Mouse (Mus musculus) midbrain, embryonic 12.5 days (tissue): ENCODE measurements around the gene 1700061G19Rik. TPM values are rescaled to one million over a fixed set of nuclear protein-coding genes. Genes with fewer than 3 reads are reported as not detected.

Experiments used
- ATAC-seq: fragments of 200-750 bp; cut with Nextera tagmentation; 2 replicates; pipeline ENCODE4 v1.8.0; 2017; ENCODE audit warnings: low read depth, moderate TSS enrichment, moderate library complexity; ENCODE audit not compliant: low FRiP score
- H3K27ac ChIP-seq: fragments of 300-500 bp; sonication (generic); replicated peaks from 2 replicates; pipeline ENCODE4 v1.5.1; 2016; ENCODE audit warnings: mild to moderate bottlenecking
- H3K27me3 ChIP-seq: fragments of 300-500 bp; sonication (generic); 2 replicates; pipeline ENCODE4 v1.6.1; 2016; ENCODE audit warnings: mild to moderate bottlenecking
- H3K36me3 ChIP-seq: fragments of 300-500 bp; sonication (generic); 2 replicates; pipeline ENCODE4 v1.6.1; 2016
- H3K4me1 ChIP-seq: fragments of 300-500 bp; sonication (generic); 2 replicates; pipeline ENCODE4 v1.6.1; 2016
- H3K4me2 ChIP-seq: fragments of 300-500 bp; sonication (generic); replicated peaks from 2 replicates; pipeline ENCODE4 v1.6.1; 2016; ENCODE audit warnings: mild to moderate bottlenecking, moderate library complexity
- H3K4me3 ChIP-seq: fragments of 300-500 bp; sonication (generic); 2 replicates; pipeline ENCODE4 v1.5.1; 2016; ENCODE audit warnings: mild to moderate bottlenecking
- H3K9ac ChIP-seq: fragments of 300-500 bp; sonication (generic); replicated peaks from 2 replicates; pipeline ENCODE4 v1.6.1; 2016; ENCODE audit warnings: mild to moderate bottlenecking, moderate library complexity
- H3K9me3 ChIP-seq: fragments of 300-500 bp; sonication (generic); 2 replicates; pipeline ENCODE4 v1.6.1; 2016; ENCODE audit warnings: mild to moderate bottlenecking
- WGBS: fragments of 180-500 bp; shearing (Covaris S2); methylation state at CpG from one replicate; pipeline ENCODE4 v1.1.7; 2016; 5-methylcytosine and 5-hydroxymethylcytosine counted together
- polyA plus RNA-seq: library from polyadenylated mRNA; unstranded; fragments of >200 nt; fragmentation: Nextera tagmentation; extraction: Ambion mirVana; gene quantifications from 2 replicates; pipeline ENCODE4 v1.2.1, GENCODE M21; 2016

The 1700061G19Rik gene
- polyA plus RNA-seq, 1 experiment from 2014 or later, result 0.50 TPM

DNA sequence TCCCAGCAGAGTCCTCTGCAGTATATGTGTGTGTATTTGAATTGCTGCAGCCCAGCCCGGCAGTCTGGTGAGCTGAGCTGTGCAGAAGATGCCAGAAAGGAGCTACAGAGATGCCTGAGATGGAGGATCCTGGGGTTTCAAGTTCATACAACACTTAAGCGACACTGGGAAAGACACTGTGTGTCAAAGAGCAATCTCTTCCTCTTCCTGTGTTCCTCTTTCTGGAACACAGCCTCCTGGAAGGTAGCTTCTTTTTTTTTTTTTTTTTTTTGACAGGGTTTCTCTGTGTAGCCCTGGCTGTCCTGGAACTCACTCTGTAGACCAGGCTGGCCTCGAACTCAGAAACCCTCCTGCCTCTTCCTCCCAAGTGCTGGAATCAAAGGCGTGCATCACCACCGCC is 26.5 kb upstream of the 1700061G19Rik start:
- no peaks in the 10 kb centered on the region for H3K4me1 ChIP-seq
- ATAC-seq, result no peak
- H3K4me2 ChIP-seq, result no peak overlapping the region
- 87% methylated on average over 5 of the region's 5 CpGs for WGBS
- H3K27ac ChIP-seq, result no peak overlapping the region
- H3K27me3 ChIP-seq, result 0 out of 2 replicates have a peak, but pooled peaks cover 11% of the 10 kb centered on the region
- H3K36me3 ChIP-seq, result no peaks in the 10 kb centered on the region
- H3K9me3 ChIP-seq, result no peaks in the 10 kb centered on the region
- H3K4me3 ChIP-seq, result no peak overlapping the region
- no peak overlapping the region for H3K9ac ChIP-seq

DNA sequence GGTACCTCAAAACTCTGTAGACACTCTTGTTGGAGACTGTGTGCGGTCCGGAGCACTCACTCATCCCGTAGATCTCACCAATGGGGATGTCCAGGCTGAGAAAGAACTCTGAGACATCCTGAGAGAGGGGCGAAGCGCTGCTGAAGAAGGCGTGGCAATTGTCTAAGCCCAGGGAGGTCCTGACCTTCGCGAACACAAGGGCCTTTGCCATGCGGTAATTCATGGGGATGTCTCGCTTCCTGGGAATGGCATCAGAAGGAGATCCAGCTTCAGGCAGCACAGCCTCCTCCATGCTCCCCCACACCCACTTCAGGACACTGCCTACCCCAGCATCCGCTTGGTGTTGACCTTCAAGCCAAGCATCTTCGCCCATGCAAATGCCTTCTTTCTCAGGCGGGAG is 25.6 kb upstream of the 1700061G19Rik start:
- Histone ChIP-seq H3K4me3 (no peak overlapping the region), H3K36me3 (no peaks in the 10 kb centered on the region), H3K4me1 (no peaks in the 10 kb centered on the region), H3K9me3 (no peaks in the 10 kb centered on the region), H3K27ac (no peak overlapping the region), H3K27me3 (0 out of 2 replicates have a peak, but pooled peaks cover 11% of the 10 kb centered on the region), H3K9ac (no peak overlapping the region), H3K4me2 (no peak overlapping the region)
- WGBS, result 89% methylated on average over 13 of the region's 13 CpGs
- ATAC-seq, result no peak

DNA sequence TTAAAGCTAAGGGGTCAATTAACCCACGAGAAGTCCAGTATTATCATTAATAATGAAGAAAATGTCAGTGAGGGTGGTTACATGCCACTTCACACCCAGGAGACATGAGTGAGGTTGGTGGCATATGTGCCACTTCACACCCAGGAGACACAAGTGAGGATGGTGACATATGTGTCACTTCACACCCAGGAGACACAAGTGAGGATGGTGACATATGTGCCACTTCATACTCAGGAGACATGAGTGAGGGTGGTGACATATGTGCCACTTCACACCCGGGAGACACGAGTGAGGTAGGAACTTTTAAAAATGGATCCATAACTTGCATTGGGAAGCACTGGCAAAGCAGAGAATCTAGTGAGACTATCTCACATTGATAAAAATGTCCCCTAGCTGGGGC is 24.1 kb upstream of the 1700061G19Rik start:
- Histone ChIP-seq H3K4me3 (no peak overlapping the region), H3K27me3 (0 out of 2 replicates have a peak, but pooled peaks cover 11% of the 10 kb centered on the region), H3K4me1 (no peaks in the 10 kb centered on the region), H3K4me2 (no peak overlapping the region), H3K36me3 (no peaks in the 10 kb centered on the region), H3K9ac (no peak overlapping the region), H3K27ac (no peak overlapping the region), H3K9me3 (no peaks in the 10 kb centered on the region)
- 79% methylated on average over 3 of the region's 3 CpGs for WGBS
- ATAC-seq, result no peak

DNA sequence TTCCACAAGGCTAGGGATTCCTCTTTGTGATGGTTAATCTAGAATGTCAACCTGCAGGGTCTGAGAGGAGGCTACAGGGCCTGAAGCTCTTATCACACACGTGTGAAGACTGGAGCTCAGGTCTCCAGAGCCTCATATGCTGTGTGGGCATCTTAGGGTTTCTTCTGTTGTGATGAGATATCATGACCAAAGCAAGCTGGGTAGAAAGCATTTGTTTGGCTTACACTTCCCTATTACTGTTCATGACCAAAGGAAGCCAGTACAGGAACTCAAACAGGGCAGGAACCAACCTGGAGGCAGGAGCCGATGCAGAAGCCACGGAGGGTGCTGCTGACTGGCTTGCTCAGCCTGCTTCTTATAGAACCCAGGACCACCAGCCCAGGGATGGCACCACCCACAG is 19.9 kb upstream of the 1700061G19Rik start:
- ATAC-seq, result no peak
- WGBS, result 87% methylated on average over 3 of the region's 3 CpGs
- H3K4me1 ChIP-seq, result no peaks in the 10 kb centered on the region

DNA sequence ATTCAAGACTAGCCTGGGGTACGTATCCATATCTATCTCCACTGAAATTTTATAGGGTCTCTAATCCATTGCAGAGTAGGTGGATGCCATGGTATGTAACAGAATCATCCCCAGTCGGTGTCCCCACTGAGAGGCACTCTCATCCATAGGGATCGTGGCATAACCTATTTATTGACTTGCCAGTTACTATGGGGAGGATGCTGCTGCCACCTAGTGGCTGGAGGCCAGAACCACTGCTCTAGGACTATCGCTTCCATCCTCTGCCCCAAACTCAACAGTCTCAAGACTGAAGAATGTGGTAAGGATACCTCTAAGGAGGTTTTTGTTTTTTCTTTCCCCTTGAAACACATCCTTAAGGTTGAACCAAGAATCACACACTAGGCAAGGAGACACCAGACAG is 17.1 kb upstream of the 1700061G19Rik start:
- Histone ChIP-seq H3K4me1 (no peaks in the 10 kb centered on the region), H3K36me3 (no peaks in the 10 kb centered on the region), H3K27me3 (no peaks in the 10 kb centered on the region), H3K9me3 (no peaks in the 10 kb centered on the region), H3K27ac (no peak overlapping the region), H3K4me3 (no peak overlapping the region), H3K4me2 (no peak overlapping the region), H3K9ac (no peak overlapping the region)
- no peak for ATAC-seq
- 49% methylated on average over 4 of the region's 4 CpGs for WGBS

More for the DNA sequence above, 19.9 kb upstream of the 1700061G19Rik start:
- no peak overlapping the region for H3K27ac ChIP-seq
- H3K9ac ChIP-seq, result no peak overlapping the region
- no peaks in the 10 kb centered on the region for H3K36me3 ChIP-seq
- no peaks in the 10 kb centered on the region for H3K9me3 ChIP-seq
- no peak overlapping the region for H3K4me3 ChIP-seq
- no peak overlapping the region for H3K4me2 ChIP-seq
- H3K27me3 ChIP-seq, result no peaks in the 10 kb centered on the region

DNA sequence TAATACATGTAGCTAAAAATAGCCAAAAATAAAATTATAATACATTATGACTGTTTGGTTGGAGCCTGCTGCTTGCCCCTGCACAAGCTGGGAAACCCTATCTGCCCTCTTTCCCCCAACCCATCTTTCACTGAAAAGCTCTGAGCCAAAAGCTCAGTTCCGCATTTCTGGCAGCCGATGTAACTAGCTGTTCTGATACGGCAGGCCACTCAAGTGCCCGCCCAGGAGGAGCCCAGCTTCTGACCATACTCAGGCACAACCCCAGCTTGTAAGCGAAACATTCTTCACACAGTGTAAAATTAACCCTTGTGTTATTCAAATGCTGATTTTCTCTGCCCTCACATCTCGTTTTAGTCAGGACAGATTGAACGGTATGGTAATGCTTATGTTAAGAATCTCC is 16.4 kb upstream of the 1700061G19Rik start:
- no peak overlapping the region for H3K9ac ChIP-seq
- no peaks in the 10 kb centered on the region for H3K27me3 ChIP-seq
- no peak for ATAC-seq
- no peak overlapping the region for H3K27ac ChIP-seq
- no peak overlapping the region for H3K4me3 ChIP-seq
- H3K9me3 ChIP-seq, result no peaks in the 10 kb centered on the region
- WGBS, result 61% methylated on average over 7 of the region's 7 CpGs
- no peak overlapping the region for H3K4me2 ChIP-seq
- H3K4me1 ChIP-seq, result no peaks in the 10 kb centered on the region
- no peaks in the 10 kb centered on the region for H3K36me3 ChIP-seq

DNA sequence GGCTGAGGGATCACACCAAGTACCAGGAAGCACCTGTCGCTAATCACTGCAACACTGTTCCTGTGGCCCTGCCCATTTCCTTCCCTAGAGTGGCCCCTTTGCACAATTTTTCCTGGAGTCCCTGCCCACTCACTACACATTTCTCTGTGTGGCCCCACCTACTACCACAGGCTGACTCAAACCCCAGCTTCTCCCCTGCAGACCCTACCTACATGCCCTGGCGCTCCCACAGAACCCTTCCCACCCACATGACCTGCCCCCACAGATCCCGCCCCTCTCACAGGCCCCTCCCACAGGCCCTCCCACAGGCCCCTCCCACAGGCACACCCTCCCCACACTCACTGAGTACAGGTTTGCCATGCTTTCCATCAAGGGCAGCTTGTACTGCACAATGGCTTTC is 14.1 kb upstream of the 1700061G19Rik start:
- Histone ChIP-seq H3K9me3 (no peaks in the 10 kb centered on the region), H3K4me3 (no peak overlapping the region), H3K9ac (no peak overlapping the region), H3K36me3 (no peaks in the 10 kb centered on the region), H3K27me3 (no peaks in the 10 kb centered on the region), H3K4me2 (no peak overlapping the region), H3K27ac (no peak overlapping the region), H3K4me1 (no peaks in the 10 kb centered on the region)
- no peak for ATAC-seq
- 52% methylated on average over 3 of the region's 3 CpGs for WGBS

DNA sequence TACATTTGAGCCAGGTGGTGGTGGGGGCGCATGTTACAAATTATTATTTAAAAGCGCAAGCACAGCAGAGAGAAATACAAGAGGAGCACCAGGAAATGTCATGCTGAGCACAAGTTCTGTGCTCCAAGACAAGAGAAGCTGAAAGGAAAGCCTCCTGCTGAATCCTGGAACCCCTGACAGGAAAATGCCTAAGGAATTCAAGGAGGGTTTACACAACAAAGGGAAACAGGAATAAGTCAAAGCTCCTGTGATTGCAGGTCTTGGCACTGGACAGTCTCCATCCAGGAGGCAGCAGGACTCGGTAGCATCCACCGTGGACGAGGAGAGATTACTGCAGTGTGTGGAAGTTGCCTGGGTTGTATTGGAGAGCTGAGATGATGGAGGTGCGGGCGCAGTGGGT is 9.2 kb upstream of the 1700061G19Rik start:
- no peak for ATAC-seq
- 86% methylated on average over 7 of the region's 7 CpGs for WGBS

DNA sequence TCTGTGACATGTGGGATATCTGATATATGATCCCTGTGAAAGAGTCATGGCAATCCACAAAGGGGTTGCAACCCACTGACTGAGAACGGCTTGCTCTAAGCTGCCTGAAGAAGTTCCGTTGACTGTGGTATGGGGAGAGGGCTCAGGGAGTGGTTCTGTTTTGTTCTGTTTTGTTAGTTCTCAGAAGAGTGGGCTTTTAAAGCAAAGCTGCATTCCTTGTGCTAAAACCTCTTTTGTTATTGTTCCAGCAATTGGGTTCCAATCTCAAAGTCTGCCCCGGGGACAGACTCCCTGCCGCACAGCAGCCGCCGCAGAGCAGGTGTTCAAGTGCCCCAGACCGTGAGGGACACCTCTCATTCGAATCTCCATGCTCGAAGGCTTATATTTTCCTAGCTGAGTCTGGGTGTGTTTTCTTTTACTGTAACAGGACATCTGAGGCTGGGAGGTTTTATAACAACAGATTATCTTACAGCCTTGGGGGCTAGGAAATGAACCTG is 5.7 kb upstream of the 1700061G19Rik start:
- no peak for ATAC-seq
- H3K9me3 ChIP-seq, result peaks cover 10% of the 10 kb centered on the region
- H3K4me1 ChIP-seq, result no peaks in the 10 kb centered on the region
- no peak overlapping the region for H3K9ac ChIP-seq
- 45% methylated on average over 9 of the region's 9 CpGs for WGBS
- H3K36me3 ChIP-seq, result no peaks in the 10 kb centered on the region
- H3K4me2 ChIP-seq, result no peak overlapping the region
- H3K27ac ChIP-seq, result no peak overlapping the region
- no peaks in the 10 kb centered on the region for H3K27me3 ChIP-seq
- no peak overlapping the region for H3K4me3 ChIP-seq

More for the DNA sequence above, 9.2 kb upstream of the 1700061G19Rik start:
- Histone ChIP-seq H3K36me3 (no peaks in the 10 kb centered on the region), H3K9me3 (peaks cover 10% of the 10 kb centered on the region), H3K27ac (no peak overlapping the region), H3K4me2 (no peak overlapping the region), H3K9ac (no peak overlapping the region), H3K4me3 (no peak overlapping the region), H3K4me1 (no peaks in the 10 kb centered on the region), H3K27me3 (no peaks in the 10 kb centered on the region)

DNA sequence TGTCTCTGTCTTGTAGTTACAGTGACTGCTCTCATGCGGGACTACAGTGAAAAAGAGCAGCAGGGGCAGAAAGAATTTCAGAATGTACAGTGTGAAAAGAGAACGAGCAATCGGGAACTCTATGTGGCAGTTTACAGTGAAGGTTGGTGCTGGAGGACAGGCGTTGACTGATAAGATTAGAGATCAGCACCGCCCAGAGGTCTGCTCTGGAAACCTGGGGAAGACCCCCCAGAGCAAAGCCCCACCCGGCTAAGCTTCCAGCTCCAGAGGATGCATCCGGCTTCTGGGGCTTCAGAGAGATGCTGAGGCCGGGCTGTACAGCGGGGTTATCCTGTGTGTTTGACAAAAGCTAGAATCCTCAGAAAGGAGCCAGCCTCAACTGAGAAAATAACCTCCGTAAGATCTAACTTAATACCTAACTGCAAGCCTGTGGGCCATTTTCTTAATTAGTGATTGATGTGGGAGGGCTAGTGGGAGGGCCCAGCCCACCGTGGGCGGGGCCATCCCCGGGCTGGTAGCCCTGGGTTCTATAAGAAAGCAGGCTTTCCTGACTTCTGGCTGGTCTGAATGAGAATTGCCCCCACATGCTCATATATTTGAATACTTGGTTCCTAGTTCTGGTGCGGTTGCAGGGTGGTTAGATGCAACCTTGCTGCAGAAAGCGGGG is 4.9 kb upstream of the 1700061G19Rik start:
- no peaks in the 10 kb centered on the region for H3K27me3 ChIP-seq
- no peaks in the 10 kb centered on the region for H3K36me3 ChIP-seq
- H3K4me3 ChIP-seq, result no peak overlapping the region
- no peak overlapping the region for H3K4me2 ChIP-seq
- 75% methylated on average over 15 of the region's 15 CpGs for WGBS
- ATAC-seq, result no peak
- H3K27ac ChIP-seq, result no peak overlapping the region
- no peaks in the 10 kb centered on the region for H3K4me1 ChIP-seq
- H3K9ac ChIP-seq, result no peak overlapping the region
- peaks cover 10% of the 10 kb centered on the region for H3K9me3 ChIP-seq

DNA sequence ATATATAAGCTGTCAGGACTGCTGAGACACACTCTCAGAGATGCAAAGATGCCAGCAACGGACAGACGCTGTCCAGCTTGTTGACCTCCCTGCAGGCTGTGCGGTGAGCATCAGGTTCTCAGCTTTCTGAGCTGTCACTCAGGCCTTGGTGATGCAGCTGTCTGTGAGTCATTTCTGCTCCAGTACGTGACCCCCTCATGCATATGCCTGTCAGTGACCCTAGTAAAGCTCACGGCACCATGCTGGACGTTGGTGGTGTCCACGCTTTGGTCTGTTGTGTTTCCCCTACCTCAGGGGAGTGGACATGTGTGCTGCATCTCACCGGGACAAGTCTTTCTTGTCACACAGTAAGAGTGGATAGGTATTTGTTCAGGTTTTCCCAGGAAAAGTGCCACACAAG is 3.5 kb upstream of the 1700061G19Rik start:
- Histone ChIP-seq H3K4me3 (no peak overlapping the region), H3K27me3 (no peaks in the 10 kb centered on the region), H3K4me1 (no peaks in the 10 kb centered on the region), H3K9ac (no peak overlapping the region), H3K27ac (no peak overlapping the region), H3K4me2 (no peak overlapping the region), H3K36me3 (no peaks in the 10 kb centered on the region), H3K9me3 (peaks cover 8% of the 10 kb centered on the region)
- no peak for ATAC-seq
- 81% methylated on average over 8 of the region's 8 CpGs for WGBS

DNA sequence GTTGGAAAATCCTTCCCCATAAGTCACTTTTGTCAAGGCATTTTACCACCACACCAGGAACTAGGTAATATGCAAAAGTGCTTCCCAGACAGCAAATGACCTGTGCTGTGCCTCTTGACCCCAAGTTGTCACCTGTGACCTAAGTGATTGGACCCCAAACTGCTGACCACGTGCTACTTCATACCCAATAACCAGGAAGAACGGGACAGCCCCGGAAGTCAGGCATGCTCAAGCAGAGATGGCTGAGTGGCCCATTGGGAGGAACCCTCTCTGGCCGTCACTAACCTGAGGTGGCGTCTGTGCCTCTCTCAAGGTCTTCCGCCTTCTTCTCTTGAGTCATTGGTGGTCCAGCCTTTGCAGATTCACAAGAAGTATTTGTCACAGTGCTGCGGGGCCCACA is 2.8 kb upstream of the 1700061G19Rik start:
- H3K4me1 ChIP-seq, result no peaks in the 10 kb centered on the region
- H3K27me3 ChIP-seq, result no peaks in the 10 kb centered on the region
- no peak for ATAC-seq
- H3K4me3 ChIP-seq, result no peak overlapping the region
- no peak overlapping the region for H3K4me2 ChIP-seq
- 79% methylated on average over 7 of the region's 7 CpGs for WGBS
- no peak overlapping the region for H3K27ac ChIP-seq
- 0 out of 2 replicates have a peak, but pooled peaks cover under 1% of the 10 kb centered on the region for H3K9me3 ChIP-seq
- H3K36me3 ChIP-seq, result no peaks in the 10 kb centered on the region
- H3K9ac ChIP-seq, result no peak overlapping the region

DNA sequence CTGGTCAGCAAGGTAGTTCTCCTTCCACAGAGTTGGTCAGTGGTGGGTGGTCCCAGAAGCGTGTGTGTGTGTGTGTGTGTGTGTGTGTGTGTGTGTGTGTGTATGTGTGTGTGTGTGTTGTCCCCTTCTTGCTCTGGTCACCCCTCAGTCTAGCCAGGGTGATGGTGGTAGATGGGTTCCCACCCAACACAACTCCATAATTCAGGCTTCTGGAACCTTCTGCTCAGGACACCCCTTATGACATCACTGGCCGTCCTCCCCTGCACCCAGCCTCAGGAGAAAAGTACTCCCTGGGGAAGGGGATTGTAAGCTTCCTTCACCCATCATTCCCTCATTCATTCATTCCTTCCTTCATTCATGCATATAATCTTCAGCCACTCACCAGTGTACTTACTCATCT is 1.0 kb upstream of the 1700061G19Rik start, which contains the start of gene Acsbg2:
Acsbg2 (minus strand) TSS at position 211 of the 400 bp plus-strand sequence.
- no peaks in the 10 kb centered on the region for H3K4me1 ChIP-seq
- 85% methylated on average over 2 of the region's 2 CpGs for WGBS

More for the DNA sequence above, 1.0 kb upstream of the 1700061G19Rik start, which contains the start of gene Acsbg2:
- no peaks in the 10 kb centered on the region for H3K36me3 ChIP-seq
- no peak within 1 kb of the TSS for H3K4me3 ChIP-seq
- H3K9me3 ChIP-seq, result no peaks in the 10 kb centered on the region
- ATAC-seq, result no peak
- H3K9ac ChIP-seq, result no peak within 1 kb of the TSS
- no peak within 1 kb of the TSS for H3K4me2 ChIP-seq
- no peak within 1 kb of the TSS for H3K27ac ChIP-seq
- no peaks in the 10 kb centered on the region for H3K27me3 ChIP-seq
